Mouse (Mus musculus) B cell, adult (primary cell): Measurements from ENCODE around the gene Selenoh. TPM values are rescaled to one million over a fixed set of nuclear protein-coding genes. Genes with fewer than 3 reads are reported as not detected.

ENCODE experiments used
- total RNA-seq: library from RNA; stranded (reverse); gene quantifications from 4 replicates; pipeline ENCODE4 v1.2.4, GENCODE M21; 2023; ENCODE audit not compliant: inconsistent age

The Selenoh gene
- 41.0 to 52.5 TPM (median 49.9 TPM) in 4 replicates for total RNA-seq

DNA sequence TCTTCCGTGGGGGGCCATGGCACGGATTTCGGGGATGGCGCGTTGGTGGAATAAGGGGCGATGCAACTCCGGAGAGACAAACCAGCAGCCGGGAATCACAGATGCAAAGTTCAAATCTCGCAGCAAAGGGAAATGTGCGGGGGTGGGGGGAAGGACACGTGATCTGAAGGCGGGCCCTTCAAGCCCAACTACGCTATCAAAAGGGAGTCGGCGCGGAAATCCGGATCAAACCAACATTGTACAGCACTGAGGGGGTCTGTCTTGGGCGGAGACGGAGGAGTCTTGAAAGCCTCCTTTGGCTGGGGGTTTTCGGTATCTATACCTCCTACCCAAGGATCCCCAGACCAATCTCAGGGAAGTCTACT lies at the start of gene Selenoh:
Selenoh (minus strand) TSS at position 202 of the 365 bp plus-strand sequence.

DNA sequence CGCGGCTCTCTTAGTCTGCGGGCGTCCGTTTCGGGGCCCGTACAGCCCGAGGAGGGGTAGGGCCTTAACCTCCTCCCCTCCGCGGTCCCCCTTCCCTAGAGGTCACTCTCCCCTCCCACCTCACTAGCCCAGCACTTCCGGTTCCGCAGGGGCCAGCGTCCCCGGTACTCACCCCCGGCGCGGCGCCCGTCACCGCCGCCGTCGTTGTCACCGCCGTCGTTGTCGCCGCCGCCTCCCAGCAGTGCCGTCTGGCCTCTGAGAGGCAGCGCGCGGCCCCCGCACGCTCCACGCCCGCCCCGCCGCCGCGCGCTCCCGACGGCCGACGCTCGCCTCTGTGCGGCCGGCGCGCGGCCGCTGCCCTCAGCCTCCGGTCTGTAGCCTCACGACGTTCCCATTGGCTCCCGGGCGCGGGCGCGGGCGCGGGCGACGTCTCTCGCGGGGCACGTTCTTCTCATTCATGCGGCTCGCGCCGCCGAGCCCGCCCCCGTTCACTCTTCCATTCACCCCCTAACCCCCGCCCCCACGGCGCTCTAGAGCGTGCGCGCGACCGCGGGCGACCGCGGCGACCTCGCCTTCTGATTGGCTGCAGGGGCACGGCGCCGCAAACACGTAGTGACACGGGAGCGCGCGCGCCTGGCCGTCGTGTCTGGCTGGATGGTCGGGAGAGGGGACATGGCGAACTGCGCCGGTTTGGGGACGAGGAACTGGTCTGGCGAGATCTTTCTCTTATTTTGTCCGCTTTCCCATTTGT lies 44.4 kb upstream of the Selenoh start, which contains the start of gene Zdhhc5:
Zdhhc5 (minus strand) TSS at position 370 of the 751 bp plus-strand sequence.

GRCm38 (mm10) chr2:84679016-84679415 lies 8.4 kb upstream of the Selenoh start, which contains the start of gene Tmx2:
Gene Tmx2, minus strand, starts transcription at chr2:84679140.

GRCm38 (mm10) chr2:84677968-84678880 lies 7.7 kb upstream of the Selenoh start, which contains the start of the genes Gm28635 and Med19:
Gene Gm28635, minus strand, starts transcription at chr2:84678041.
Gene Med19, plus strand, starts transcription at chr2:84678402.

GRCm38 (mm10) chr2:84658806-84659205 lies 11.8 kb downstream of the Selenoh start, which contains the start of gene Btbd18:
Gene Btbd18, plus strand, starts transcription at chr2:84659079.

DNA sequence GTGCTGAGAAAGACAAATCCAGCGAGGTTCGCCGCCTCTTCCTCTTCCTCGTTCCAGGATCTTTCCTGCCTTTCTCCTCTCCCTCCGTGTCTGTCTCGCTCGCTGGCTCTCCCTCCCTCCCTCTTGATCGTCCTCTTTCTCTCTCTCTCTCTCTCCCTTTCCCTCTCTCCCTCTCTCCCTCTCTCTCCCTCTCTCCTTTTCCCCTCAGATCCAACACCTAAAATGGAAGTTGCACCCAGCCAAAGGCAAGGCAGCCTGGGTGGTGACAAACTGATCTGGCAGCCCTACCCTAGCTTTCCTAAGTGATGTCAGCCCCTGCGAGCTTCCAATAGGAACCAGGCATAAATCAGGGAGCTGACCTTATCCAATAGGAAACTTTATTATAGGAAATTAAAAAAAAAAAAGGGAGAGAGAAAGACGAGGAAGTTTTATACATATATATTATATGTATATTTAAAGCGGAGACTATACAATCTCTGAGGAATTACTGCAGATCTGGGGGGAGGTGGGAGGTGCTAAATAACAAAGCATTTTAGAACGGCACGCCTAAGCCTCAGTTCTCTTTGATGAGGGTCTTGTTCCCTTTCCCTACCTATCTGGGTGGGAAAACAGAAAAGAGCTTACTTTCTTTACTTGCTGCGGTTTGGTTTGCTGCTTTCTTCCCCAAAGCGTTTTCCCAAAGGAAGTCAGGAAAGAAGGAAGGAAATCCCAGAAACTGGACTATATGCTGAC lies 19.9 kb downstream of the Selenoh start, which contains the start of gene Ctnnd1:
Ctnnd1 (minus strand) TSS at position 302 of the 732 bp plus-strand sequence.

Other genes starting within 250 kb of the Selenoh start
- gene Calcrl, start 245.4 kb downstream of the Selenoh start, total RNA-seq, result 8.2 to 11.7 TPM (median 9.5 TPM) in 4 replicates
- gene Tfpi, start 194.0 kb downstream of the Selenoh start, total RNA-seq, result 1.6 to 2.4 TPM (median 1.9 TPM) in 4 replicates
- 1.9 to 5.0 TPM (median 3.6 TPM) in 4 replicates for gene Ctnnd1, start 20.0 kb downstream of the Selenoh start, total RNA-seq
- 0.22 TPM in 1 of 4 replicates, not detected in the others for gene Btbd18, start 11.7 kb downstream of the Selenoh start, total RNA-seq
- not detected in 4 replicates for gene Gm28635, start 7.3 kb upstream of the Selenoh start, total RNA-seq
- gene Med19, start 7.6 kb upstream of the Selenoh start, total RNA-seq, result 14.5 to 17.4 TPM (median 16.1 TPM) in 4 replicates
- gene Tmx2, start 8.4 kb upstream of the Selenoh start, total RNA-seq, result 35.2 to 39.9 TPM (median 36.6 TPM) in 4 replicates
- gene Zdhhc5, start 44.4 kb upstream of the Selenoh start, total RNA-seq, result 52.4 to 63.1 TPM (median 59.3 TPM) in 4 replicates
- 22.6 to 25.0 TPM (median 23.5 TPM) in 4 replicates for gene Clp1, start 56.6 kb upstream of the Selenoh start, total RNA-seq
- gene Ypel4, start 63.3 kb upstream of the Selenoh start, total RNA-seq, result 0.45 TPM in 1 of 4 replicates, not detected in the others
- not detected in 4 replicates for gene Gm19426, start 72.9 kb upstream of the Selenoh start, total RNA-seq
- gene Serping1, start 104.7 kb upstream of the Selenoh start, total RNA-seq, result 0.30 to 0.93 TPM (median 0.51 TPM) in 4 replicates
- gene Ube2l6, start 128.1 kb upstream of the Selenoh start, total RNA-seq, result 9.9 to 13.6 TPM (median 11.4 TPM) in 4 replicates
- not detected in 4 replicates for gene Smtnl1, start 151.9 kb upstream of the Selenoh start, total RNA-seq
- gene Timm10, start 156.2 kb upstream of the Selenoh start, total RNA-seq, result 16.3 to 24.5 TPM (median 21.0 TPM) in 4 replicates
- gene Slc43a1, start 168.1 kb upstream of the Selenoh start, total RNA-seq, result 5.3 to 9.8 TPM (median 7.3 TPM) in 4 replicates
- gene Rtn4rl2, start 215.9 kb upstream of the Selenoh start, total RNA-seq, result 1.3 TPM in 1 of 4 replicates, not detected in the others